Mouse (Mus musculus): Measurements from ENCODE around the gene Nol9. TPM values are rescaled to one million over a fixed set of nuclear protein-coding genes. Genes with fewer than 3 reads are reported as not detected.

Nol9 gene
- polyA plus RNA-seq, 2 experiments: 9.8 to 11.5 TPM

- TF ChIP-seq CTCF (IDR thresholded peaks at IDR 0.05; ENCODE audit: low read depth) (no peak), EP300 (IDR thresholded peaks at IDR 0.05; ENCODE audit: low read depth) (no peak)
- peak; percentile 57 to 81 (median 59) for DNase-seq (ENCODE audit: low read depth in 3 of 3, low spot score in 3 of 3)
- Histone ChIP-seq H3K4me3 (ENCODE audit: insufficient read depth in 1 of 2, low read depth in 2 of 2, low read length in 2 of 2) (peak overlapping the region; percentile 59 to 92), H3K9me3 (ENCODE audit: control insufficient read depth, low read length) (no peaks in the 10 kb centered on the region), H3K4me1 (replicated peaks; ENCODE audit: control insufficient read depth in 2 of 2, insufficient read depth in 2 of 2, low read length in 1 of 2) (peaks cover 27 to 28% of the 10 kb centered on the region in 2 experiments), H3K36me3 (replicated peaks; ENCODE audit: control insufficient read depth, insufficient read depth, low read depth) (peaks cover 5% of the 10 kb centered on the region; the same call in 1 of the 2 replicates), H3K9ac (replicated peaks) (peak overlapping the region; percentile 61), H3K27ac (peak overlapping the region; percentile 85), H3K4me2 (ENCODE audit: low read depth) (peak overlapping the region; percentile 100), H3K27me3 (ENCODE audit: control insufficient read depth, insufficient read depth, low read length) (peaks cover 15% of the 10 kb centered on the region)
- peak; percentile 72 for ATAC-seq (ENCODE audit: insufficient read depth)
- WGBS (ENCODE audit: insufficient replicate concordance): 1% methylated on average over 10 of the region's 10 CpGs
Measured at GRCm38 (mm10) chr4:152010091-152010706, 28.9 kb upstream of the Nol9 start.

- Histone ChIP-seq H3K4me3 (ENCODE audit: insufficient read depth in 1 of 2, low read depth in 2 of 2, low read length in 2 of 2) (peak overlapping the region; percentile 59 to 92), H3K27me3 (ENCODE audit: control insufficient read depth, insufficient read depth, low read length) (peaks cover 15% of the 10 kb centered on the region), H3K36me3 (replicated peaks; ENCODE audit: control insufficient read depth, insufficient read depth, low read depth) (peaks cover 5% of the 10 kb centered on the region; the same call in 1 of the 2 replicates), H3K9ac (replicated peaks) (peak overlapping the region; percentile 61), H3K4me2 (ENCODE audit: low read depth) (peak overlapping the region; percentile 100), H3K9me3 (ENCODE audit: control insufficient read depth, low read length) (no peaks in the 10 kb centered on the region), H3K4me1 (replicated peaks; ENCODE audit: control insufficient read depth in 2 of 2, insufficient read depth in 2 of 2, low read length in 1 of 2) (peaks cover 27 to 28% of the 10 kb centered on the region in 2 experiments), H3K27ac (peak overlapping the region; percentile 85)
- DNase-seq (ENCODE audit: low read depth in 3 of 3, low spot score in 3 of 3) (peak in 1 of 3 experiments; percentile 78), ATAC-seq (ENCODE audit: insufficient read depth) (peak; percentile 33)
- 6% methylated on average over 13 of the region's 13 CpGs for WGBS (ENCODE audit: insufficient replicate concordance)
- no peak for TF ChIP-seq EP300 (IDR thresholded peaks at IDR 0.05; ENCODE audit: low read depth)
Measured at GRCm38 (mm10) chr4:152010707-152011134, 28.4 kb upstream of the Nol9 start.

- WGBS (ENCODE audit: insufficient replicate concordance): 49% methylated on average over 8 of the region's 8 CpGs
Measured at GRCm38 (mm10) chr4:152011171-152011760, 27.9 kb upstream of the Nol9 start.

GRCm38 (mm10) chr4:152012109-152012508 is 27.0 kb upstream of the Nol9 start:
- DNase-seq (ENCODE audit: low read depth in 3 of 3, low spot score in 3 of 3) (no peak), ATAC-seq (ENCODE audit: insufficient read depth) (no peak)
- Histone ChIP-seq H3K9me3 (ENCODE audit: control insufficient read depth, low read length) (no peaks in the 10 kb centered on the region), H3K36me3 (replicated peaks; ENCODE audit: control insufficient read depth, insufficient read depth, low read depth) (peaks cover 5% of the 10 kb centered on the region; the same call in 1 of the 2 replicates), H3K4me1 (replicated peaks; ENCODE audit: control insufficient read depth in 2 of 2, insufficient read depth in 2 of 2, low read length in 1 of 2) (peaks cover 27 to 28% of the 10 kb centered on the region in 2 experiments), H3K9ac (replicated peaks) (no peak overlapping the region), H3K27ac (no peak overlapping the region), H3K4me3 (ENCODE audit: insufficient read depth in 1 of 2, low read depth in 2 of 2, low read length in 2 of 2) (no peak overlapping the region), H3K27me3 (ENCODE audit: control insufficient read depth, insufficient read depth, low read length) (peaks cover 11% of the 10 kb centered on the region), H3K4me2 (ENCODE audit: low read depth) (no peak overlapping the region)
- 86% methylated on average over 16 of the region's 16 CpGs for WGBS (ENCODE audit: insufficient replicate concordance)
- TF ChIP-seq CTCF (IDR thresholded peaks at IDR 0.05; ENCODE audit: low read depth) (no peak), EP300 (IDR thresholded peaks at IDR 0.05; ENCODE audit: low read depth) (no peak)

More at GRCm38 (mm10) chr4:152011171-152011760, 27.9 kb upstream of the Nol9 start:
- peaks cover 15% of the 10 kb centered on the region for H3K27me3 ChIP-seq (ENCODE audit: control insufficient read depth, insufficient read depth, low read length)
- peak overlapping the region; percentile 61 for H3K9ac ChIP-seq (replicated peaks)
- DNase-seq (ENCODE audit: low read depth in 3 of 3, low spot score in 3 of 3) (no peak), ATAC-seq (ENCODE audit: insufficient read depth) (no peak)
- peaks cover 5% of the 10 kb centered on the region; the same call in 1 of the 2 replicates for H3K36me3 ChIP-seq (replicated peaks; ENCODE audit: control insufficient read depth, insufficient read depth, low read depth)
- peak overlapping the region; percentile 59 to 92 for H3K4me3 ChIP-seq (ENCODE audit: insufficient read depth in 1 of 2, low read depth in 2 of 2, low read length in 2 of 2)
- TF ChIP-seq EP300 (IDR thresholded peaks at IDR 0.05; ENCODE audit: low read depth) (0 out of 2 replicates have a peak, but pooled peaks have one; percentile 20), CTCF (IDR thresholded peaks at IDR 0.05; ENCODE audit: low read depth) (no peak)
- no peaks in the 10 kb centered on the region for H3K9me3 ChIP-seq (ENCODE audit: control insufficient read depth, low read length)
- H3K27ac ChIP-seq: peak overlapping the region; percentile 85
- H3K4me2 ChIP-seq (ENCODE audit: low read depth): peak overlapping the region; percentile 100
- peaks cover 27 to 28% of the 10 kb centered on the region in 2 experiments for H3K4me1 ChIP-seq (replicated peaks; ENCODE audit: control insufficient read depth in 2 of 2, insufficient read depth in 2 of 2, low read length in 1 of 2)
